Mouse (Mus musculus) MEL (cell line): ENCODE measurements at regions not wholly inside any gene's neighbourhood (a gene's known extent, or its start where the extent isn't known, plus 50 kb on each side); places are given as distances from the start of the nearest gene placed in this dataset.

ENCODE experiments used
- DNase-seq: peaks from one replicate; pipeline ENCODE4 v3.0.0; 2011; ENCODE audit warnings: low read depth, low spot score
- H3K27ac ChIP-seq: 2 replicates; pipeline ENCODE4 v1.5.1; 2012; ENCODE audit warnings: low read depth, mild to moderate bottlenecking, control low read depth, low read length, moderate library complexity; ENCODE audit not compliant: control insufficient read depth
- H3K27me3 ChIP-seq, 2 experiments: fragments of 150-350 bp in 1 of 2; sonication (generic) in 1 of 2; 2 replicates each; pipeline ENCODE4 v1.6.1; 2012; ENCODE audit warnings: low read length in 2 of 2, mild to moderate bottlenecking in 2 of 2, improper control_type of control experiment in 1 of 2, moderate library complexity in 1 of 2; ENCODE audit not compliant: insufficient read depth in 2 of 2, control insufficient read depth in 1 of 2
- H3K36me3 ChIP-seq, 2 experiments: 2 replicates each; pipeline ENCODE4 v1.6.1; 2012 to 2014; ENCODE audit warnings: low read length in 2 of 2, improper control_type of control experiment in 1 of 2, inconsistent platforms in 1 of 2, mild to moderate bottlenecking in 1 of 2; ENCODE audit not compliant: insufficient read depth in 2 of 2, control insufficient read depth in 1 of 2
- H3K4me1 ChIP-seq, 2 experiments: fragments of 150-350 bp in 1 of 2; sonication (generic) in 1 of 2; 2 replicates each; pipeline ENCODE4 v1.6.1; 2012; ENCODE audit warnings: low read length in 2 of 2, improper control_type of control experiment in 1 of 2, mild to moderate bottlenecking in 1 of 2; ENCODE audit not compliant: insufficient read depth in 2 of 2, control insufficient read depth in 1 of 2
- H3K4me3 ChIP-seq, 2 experiments: fragments of 150-350 bp in 1 of 2; sonication (generic) in 1 of 2; 2 replicates each; pipeline ENCODE4 v1.5.1; 2012; ENCODE audit warnings: low read depth in 2 of 2, low read length in 2 of 2, mild to moderate bottlenecking in 2 of 2, moderate library complexity in 2 of 2, control low read depth in 1 of 2, improper control_type of control experiment in 1 of 2; ENCODE audit not compliant: control insufficient read depth in 1 of 2, insufficient read depth in 1 of 2
- H3K79me2 ChIP-seq: 2 replicates; pipeline ENCODE4 v1.6.1; 2012; ENCODE audit warnings: mild to moderate bottlenecking, low read length, moderate library complexity; ENCODE audit not compliant: control insufficient read depth, poor library complexity, insufficient read depth
- H3K9ac ChIP-seq: 2 replicates; pipeline ENCODE4 v1.6.1; 2012; ENCODE audit warnings: low read depth, mild to moderate bottlenecking, control low read depth, low read length, moderate library complexity; ENCODE audit not compliant: control insufficient read depth, poor library complexity, severe bottlenecking
- H3K9me3 ChIP-seq: fragments of 150-350 bp; sonication (generic); replicated peaks from 2 replicates; pipeline ENCODE4 v1.6.1; 2012; ENCODE audit warnings: mild to moderate bottlenecking, low read length, improper control_type of control experiment, moderate library complexity; ENCODE audit not compliant: insufficient read depth
- BHLHE40 ChIP-seq: IDR thresholded peaks from 2 replicates; pipeline ENCODE4 v1.6.1; 2012; ENCODE audit warnings: low read depth, mild to moderate bottlenecking, inconsistent platforms, low read length, improper control_type of control experiment, borderline replicate concordance
- CHD1 ChIP-seq: IDR thresholded peaks from 2 replicates; pipeline ENCODE4 v1.6.1; 2012; ENCODE audit warnings: low read depth, mild to moderate bottlenecking, inconsistent platforms, low read length, improper control_type of control experiment
- CHD2 ChIP-seq: IDR thresholded peaks from 2 replicates; pipeline ENCODE4 v1.6.1; 2011; ENCODE audit warnings: low read length, improper control_type of control experiment
- CTCF ChIP-seq, 3 experiments: IDR thresholded peaks in 2 of 3; conservative IDR thresholded peaks in 1 of 3; 2 replicates each; pipeline ENCODE4 v1.5.1; 2011 to 2012; ENCODE audit warnings: low read length in 3 of 3, low read depth in 2 of 3, mild to moderate bottlenecking in 2 of 3, improper control_type of control experiment in 1 of 3, inconsistent platforms in 1 of 3, mixed read lengths in 1 of 3, moderate library complexity in 1 of 3; ENCODE audit not compliant: control insufficient read depth in 1 of 3, insufficient read depth in 1 of 3, poor library complexity in 1 of 3, severe bottlenecking in 1 of 3
- E2F4 ChIP-seq: IDR thresholded peaks from 2 replicates; pipeline ENCODE4 v1.6.1; 2011; ENCODE audit warnings: low read depth, low read length, improper control_type of control experiment, borderline replicate concordance
- ELF1 ChIP-seq: IDR thresholded peaks from 2 replicates; pipeline ENCODE4 v1.6.1; 2014; ENCODE audit warnings: low read depth, mild to moderate bottlenecking, inconsistent platforms, low read length, improper control_type of control experiment, moderate library complexity
- EP300 ChIP-seq, 2 experiments: IDR thresholded peaks; 2 replicates each; pipeline ENCODE4 v1.6.1; 2011; ENCODE audit warnings: improper control_type of control experiment in 2 of 2, low read length in 2 of 2, low read depth in 1 of 2, mild to moderate bottlenecking in 1 of 2
- ETS1 ChIP-seq: IDR thresholded peaks from 2 replicates; pipeline ENCODE4 v1.6.1; 2012; ENCODE audit warnings: low read depth, mild to moderate bottlenecking, inconsistent platforms, low read length, improper control_type of control experiment, moderate library complexity
- GABPA ChIP-seq: IDR thresholded peaks from 2 replicates; pipeline ENCODE4 v1.6.1; 2012; ENCODE audit warnings: low read depth, mild to moderate bottlenecking, inconsistent platforms, low read length, improper control_type of control experiment, moderate library complexity
- GATA1 ChIP-seq: IDR thresholded peaks from 2 replicates; pipeline ENCODE4 v1.6.1; 2011; ENCODE audit warnings: low read depth, low read length, improper control_type of control experiment
- HCFC1 ChIP-seq: IDR thresholded peaks from 2 replicates; pipeline ENCODE4 v1.6.1; 2012; ENCODE audit warnings: low read depth, mild to moderate bottlenecking, inconsistent platforms, low read length, improper control_type of control experiment, moderate library complexity
- JUND ChIP-seq: IDR thresholded peaks from 2 replicates; pipeline ENCODE4 v1.6.1; 2011; ENCODE audit warnings: low read depth, mild to moderate bottlenecking, improper control_type of control experiment, low read length
- MYB ChIP-seq: IDR thresholded peaks from 2 replicates; pipeline ENCODE4 v1.6.1; 2011; ENCODE audit warnings: mild to moderate bottlenecking, low read depth, low read length, improper control_type of control experiment
- MYC ChIP-seq: IDR thresholded peaks from 2 replicates; pipeline ENCODE4 v1.6.1; 2011; ENCODE audit warnings: low read depth, mild to moderate bottlenecking, low read length, improper control_type of control experiment, moderate library complexity
- NELFE ChIP-seq: IDR thresholded peaks from 2 replicates; pipeline ENCODE4 v1.6.1; 2011; ENCODE audit warnings: low read depth, low read length, improper control_type of control experiment
- NRF1 ChIP-seq: IDR thresholded peaks from 2 replicates; pipeline ENCODE4 v1.6.1; 2014; ENCODE audit warnings: low read depth, mild to moderate bottlenecking, inconsistent platforms, low read length, improper control_type of control experiment, moderate library complexity; ENCODE audit not compliant: poor library complexity, insufficient read depth, severe bottlenecking
- POLR2A ChIP-seq, 2 experiments: IDR thresholded peaks; 2 replicates each; pipeline ENCODE4 v1.6.1; 2011 to 2012; ENCODE audit warnings: low read length in 2 of 2, mild to moderate bottlenecking in 2 of 2, control low read depth in 1 of 2, improper control_type of control experiment in 1 of 2, low read depth in 1 of 2, moderate library complexity in 1 of 2; ENCODE audit not compliant: control insufficient read depth in 1 of 2, insufficient read depth in 1 of 2, poor library complexity in 1 of 2
- POLR2AphosphoS2 ChIP-seq: IDR thresholded peaks from 2 replicates; pipeline ENCODE4 v1.6.1; 2011; ENCODE audit warnings: low read length, improper control_type of control experiment
- POLR2AphosphoS5 ChIP-seq: IDR thresholded peaks from 2 replicates; pipeline ENCODE4 v1.6.1; 2012; ENCODE audit warnings: low read depth, borderline replicate concordance, mild to moderate bottlenecking, inconsistent platforms, low read length, moderate library complexity, mixed read lengths
- RAD21 ChIP-seq: IDR thresholded peaks from 2 replicates; pipeline ENCODE4 v1.6.1; 2011; ENCODE audit warnings: mild to moderate bottlenecking, low read depth, low read length, improper control_type of control experiment
- RCOR1 ChIP-seq: IDR thresholded peaks from 2 replicates; pipeline ENCODE4 v1.6.1; 2012; ENCODE audit warnings: low read depth, mild to moderate bottlenecking, inconsistent platforms, low read length, improper control_type of control experiment
- SIN3A ChIP-seq: IDR thresholded peaks from 2 replicates; pipeline ENCODE4 v1.6.1; 2012; ENCODE audit warnings: low read length, improper control_type of control experiment, inconsistent platforms
- SMC3 ChIP-seq: IDR thresholded peaks from 2 replicates; pipeline ENCODE4 v1.6.1; 2011; ENCODE audit warnings: low read depth, low read length, improper control_type of control experiment
- TBP ChIP-seq: IDR thresholded peaks from 2 replicates; pipeline ENCODE4 v1.8.0; 2011; ENCODE audit warnings: low read depth, low read length, improper control_type of control experiment
- UBTF ChIP-seq: IDR thresholded peaks from 2 replicates; pipeline ENCODE4 v1.6.1; 2012; ENCODE audit warnings: low read depth, mild to moderate bottlenecking, inconsistent platforms, low read length, improper control_type of control experiment, moderate library complexity, borderline replicate concordance; ENCODE audit not compliant: insufficient read depth
- USF1 ChIP-seq: IDR thresholded peaks from 2 replicates; pipeline ENCODE4 v1.6.1; 2014; ENCODE audit warnings: low read depth, mild to moderate bottlenecking, inconsistent platforms, low read length, improper control_type of control experiment, moderate library complexity
- ZC3H11A ChIP-seq: IDR thresholded peaks from 2 replicates; pipeline ENCODE4 v1.6.1; 2012; ENCODE audit warnings: low read depth, mild to moderate bottlenecking, inconsistent platforms, low read length, improper control_type of control experiment
- ZKSCAN1 ChIP-seq: IDR thresholded peaks from 2 replicates; pipeline ENCODE4 v1.6.1; 2012; ENCODE audit warnings: low read depth, mild to moderate bottlenecking, inconsistent platforms, low read length, improper control_type of control experiment, moderate library complexity

GRCm38 (mm10) chr6:111883946-111884345 is 389.6 kb upstream of the Lmcd1 start:
- Histone ChIP-seq H3K27me3 (no peaks in the 10 kb centered on the region), H3K36me3 (no peaks in the 10 kb centered on the region), H3K27ac (no peak overlapping the region), H3K9ac (no peak overlapping the region), H3K79me2 (no peaks in the 10 kb centered on the region), H3K4me3 (no peak overlapping the region), H3K9me3 (no peaks in the 10 kb centered on the region), H3K4me1 (no peaks in the 10 kb centered on the region)
- DNase-seq = no peak
- no peak for TF ChIP-seq POLR2A (IDR thresholded peaks at IDR 0.05; ENCODE audit: control insufficient read depth in 1 of 2, insufficient read depth in 1 of 2, low read depth in 1 of 2, low read length in 2 of 2, poor library complexity in 1 of 2)
- TF ChIP-seq POLR2AphosphoS2 = no peak
- TF ChIP-seq GATA1 = no peak
- no peak for TF ChIP-seq SMC3
- TF ChIP-seq CHD1 = no peak
- TF ChIP-seq SIN3A = no peak
- TF ChIP-seq GABPA = no peak
- no peak for TF ChIP-seq CHD2
- no peak for TF ChIP-seq USF1
- no peak for TF ChIP-seq RCOR1
- TF ChIP-seq TBP = no peak
- no peak for TF ChIP-seq ZKSCAN1
- TF ChIP-seq ZC3H11A = no peak
- TF ChIP-seq ETS1 = no peak
- TF ChIP-seq EP300 (IDR thresholded peaks at IDR 0.05; ENCODE audit: low read depth in 1 of 2, low read length in 2 of 2) = no peak
- no peak for TF ChIP-seq HCFC1
- no peak for TF ChIP-seq ELF1
- TF ChIP-seq JUND = no peak
- TF ChIP-seq BHLHE40 = no peak
- no peak for TF ChIP-seq CTCF (IDR thresholded peaks at IDR 0.05 in 2 of 3, conservative IDR thresholded peaks at IDR 0.05 in 1 of 3; ENCODE audit: control insufficient read depth in 1 of 3, insufficient read depth in 1 of 3, low read depth in 2 of 3, low read length in 3 of 3, poor library complexity in 1 of 3, severe bottlenecking in 1 of 3)

GRCm38 (mm10) chr6:111911997-111912396 is 361.6 kb upstream of the Lmcd1 start:
- H3K9ac ChIP-seq = no peak overlapping the region
- DNase-seq = no peak
- H3K4me1 ChIP-seq = no peaks in the 10 kb centered on the region
- no peaks in the 10 kb centered on the region for H3K79me2 ChIP-seq
- H3K36me3 ChIP-seq = no peaks in the 10 kb centered on the region
- no peak overlapping the region for H3K4me3 ChIP-seq
- no peaks in the 10 kb centered on the region for H3K9me3 ChIP-seq
- H3K27me3 ChIP-seq = no peaks in the 10 kb centered on the region
- no peak for TF ChIP-seq POLR2AphosphoS2
- no peak for TF ChIP-seq NRF1
- TF ChIP-seq USF1 = no peak
- no peak for TF ChIP-seq RAD21
- TF ChIP-seq POLR2AphosphoS5 = no peak
- TF ChIP-seq UBTF = no peak
- TF ChIP-seq E2F4 = no peak
- TF ChIP-seq NELFE = no peak
- TF ChIP-seq HCFC1 = no peak
- TF ChIP-seq GATA1 = no peak
- TF ChIP-seq ETS1 = no peak
- TF ChIP-seq BHLHE40 = no peak
- TF ChIP-seq RCOR1 = no peak
- TF ChIP-seq MYC = no peak
- no peak for TF ChIP-seq CHD1
- TF ChIP-seq MYB = no peak
- TF ChIP-seq, all 39 proteins: peak for 0
- H3K27ac ChIP-seq = no peak overlapping the region
